Mouse (Mus musculus): Measurements from ENCODE around the gene Slc28a3. TPM values are rescaled to one million over a fixed set of nuclear protein-coding genes. Genes with fewer than 3 reads are reported as not detected.

The Slc28a3 gene
- polyA plus RNA-seq, 1 experiment from 2014 or later: 0.05 TPM

GRCm38 (mm10) chr13:58537232-58537915 lies 73.3 kb downstream of the Slc28a3 start:
- WGBS: 96% methylated on average over 6 of the region's 6 CpGs
- Histone ChIP-seq H3K4me3 (no peak overlapping the region), H3K27ac (no peak overlapping the region)

GRCm38 (mm10) chr13:58536466-58537231 lies 74.0 kb downstream of the Slc28a3 start:
- no peak overlapping the region for H3K9ac ChIP-seq
- H3K27ac ChIP-seq: no peak overlapping the region
- no peaks in the 10 kb centered on the region for H3K9me3 ChIP-seq
- no peak overlapping the region for H3K4me2 ChIP-seq
- ATAC-seq (ENCODE audit: low FRiP score): no peak
- WGBS: 67% methylated on average over 2 of the region's 2 CpGs
- no peaks in the 10 kb centered on the region for H3K36me3 ChIP-seq
- no peaks in the 10 kb centered on the region for H3K27me3 ChIP-seq
- H3K4me1 ChIP-seq (replicated peaks): no peaks in the 10 kb centered on the region
- H3K4me3 ChIP-seq: no peak overlapping the region

More at GRCm38 (mm10) chr13:58537232-58537915, 73.3 kb downstream of the Slc28a3 start:
- H3K9me3 ChIP-seq: no peaks in the 10 kb centered on the region
- H3K27me3 ChIP-seq: no peaks in the 10 kb centered on the region
- no peaks in the 10 kb centered on the region for H3K36me3 ChIP-seq
- H3K4me2 ChIP-seq: no peak overlapping the region
- H3K4me1 ChIP-seq (replicated peaks): no peaks in the 10 kb centered on the region
- ATAC-seq (ENCODE audit: low FRiP score): no peak
- H3K9ac ChIP-seq: no peak overlapping the region

DNA sequence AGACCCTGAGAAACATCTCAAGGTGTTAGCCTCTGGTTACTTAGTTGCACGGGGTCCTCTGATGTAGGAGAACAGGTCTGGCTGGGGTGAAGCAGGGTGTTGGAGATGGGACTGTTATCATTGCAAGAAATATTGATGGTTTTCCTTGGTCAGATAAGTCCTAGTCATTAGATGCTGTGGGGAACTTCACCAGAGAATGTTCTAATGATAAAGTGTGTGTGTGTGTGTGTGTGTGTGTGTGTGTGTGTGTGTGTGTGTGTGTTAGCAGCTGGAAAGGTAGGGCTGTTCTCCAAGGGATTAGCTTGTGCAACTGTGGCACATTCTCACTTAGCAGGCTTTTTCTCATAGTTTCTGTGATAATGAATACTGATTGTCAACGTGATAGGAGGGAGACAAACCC lies 75.4 kb downstream of the Slc28a3 start:
- H3K4me1 ChIP-seq (replicated peaks): no peaks in the 10 kb centered on the region
- H3K36me3 ChIP-seq: no peaks in the 10 kb centered on the region
- WGBS: 77% methylated on average over 2 of the region's 2 CpGs
- ATAC-seq (ENCODE audit: low FRiP score): no peak
- H3K9me3 ChIP-seq: no peaks in the 10 kb centered on the region
- no peak overlapping the region for H3K4me3 ChIP-seq
- no peak overlapping the region for H3K9ac ChIP-seq
- H3K27ac ChIP-seq: no peak overlapping the region
- H3K4me2 ChIP-seq: no peak overlapping the region
- H3K27me3 ChIP-seq: no peaks in the 10 kb centered on the region

- H3K4me3 ChIP-seq: no peak overlapping the region
- no peaks in the 10 kb centered on the region for H3K4me1 ChIP-seq (replicated peaks)
- H3K27ac ChIP-seq: no peak overlapping the region
- no peak for ATAC-seq (ENCODE audit: low FRiP score)
- H3K4me2 ChIP-seq: no peak overlapping the region
- H3K9me3 ChIP-seq: no peaks in the 10 kb centered on the region
- H3K36me3 ChIP-seq: no peaks in the 10 kb centered on the region
- H3K27me3 ChIP-seq: no peaks in the 10 kb centered on the region
- H3K9ac ChIP-seq: no peak overlapping the region
- WGBS: 76% methylated on average over 3 of the region's 3 CpGs
These were observed 75.8 kb downstream of the Slc28a3 start for GRCm38 (mm10) chr13:58534861-58535260.

DNA sequence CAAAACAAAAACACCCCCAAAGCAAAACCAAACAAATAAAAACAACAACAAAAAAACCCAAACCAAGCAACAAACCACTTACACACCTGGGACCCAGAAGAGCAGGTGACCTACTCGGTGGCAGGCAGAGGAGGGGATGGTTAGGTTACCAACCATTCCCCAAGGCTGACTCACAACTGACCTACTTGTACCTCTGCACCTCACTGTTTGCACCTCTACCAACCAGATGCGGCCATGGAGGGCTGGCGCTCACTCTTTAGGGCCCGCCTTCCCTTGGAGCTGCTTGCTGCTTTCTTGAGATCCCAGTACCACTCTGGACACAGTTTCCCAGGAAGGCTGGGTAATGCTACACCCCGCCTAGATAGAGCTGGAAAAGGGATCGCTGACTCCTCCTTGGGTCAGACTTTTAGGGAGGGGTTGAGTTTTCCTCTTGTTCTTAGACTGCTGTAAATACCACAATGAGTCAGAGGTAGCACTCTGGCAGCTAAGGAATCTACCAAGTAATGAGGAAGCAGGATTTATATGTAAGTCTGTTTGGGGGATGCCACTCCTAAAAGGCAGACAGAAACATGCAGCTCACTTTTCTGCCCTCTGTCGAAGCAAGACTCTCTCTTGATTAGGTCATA lies 76.3 kb downstream of the Slc28a3 start:
- H3K4me2 ChIP-seq: no peak overlapping the region
- no peak overlapping the region for H3K9ac ChIP-seq
- ATAC-seq (ENCODE audit: low FRiP score): no peak
- H3K4me1 ChIP-seq (replicated peaks): no peaks in the 10 kb centered on the region
- H3K27me3 ChIP-seq: no peaks in the 10 kb centered on the region
- no peak overlapping the region for H3K4me3 ChIP-seq
- H3K36me3 ChIP-seq: no peaks in the 10 kb centered on the region
- H3K9me3 ChIP-seq: no peaks in the 10 kb centered on the region
- 81% methylated on average over 7 of the region's 7 CpGs for WGBS
- H3K27ac ChIP-seq: no peak overlapping the region

DNA sequence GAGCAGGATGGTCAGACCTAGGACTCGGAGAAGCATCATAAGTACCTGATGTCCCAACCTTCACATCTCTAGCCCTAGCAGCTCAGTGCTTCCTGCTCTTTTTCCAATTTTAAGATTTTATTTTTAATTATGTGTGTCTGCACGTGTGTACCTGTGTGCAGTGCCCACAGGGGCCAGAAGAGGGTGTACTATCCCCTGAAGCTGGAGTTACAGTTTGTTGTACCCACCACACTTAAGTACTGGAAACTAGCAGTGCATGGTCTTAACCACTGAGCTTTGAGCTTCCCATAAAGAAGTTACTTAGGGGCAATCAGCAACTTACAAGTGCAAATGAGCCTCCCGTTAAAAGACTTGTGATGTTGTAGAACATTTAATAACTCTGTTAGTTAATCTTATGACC lies 86.1 kb downstream of the Slc28a3 start:
- 0 out of 2 replicates have a peak, but pooled peaks cover 2% of the 10 kb centered on the region for H3K27me3 ChIP-seq
- H3K27ac ChIP-seq: no peak overlapping the region
- H3K4me3 ChIP-seq: no peak overlapping the region
- H3K4me1 ChIP-seq (replicated peaks): 0 out of 2 replicates have a peak, but pooled peaks cover 3% of the 10 kb centered on the region
- 89% methylated on average over 3 of the region's 3 CpGs for WGBS
- H3K9me3 ChIP-seq: no peaks in the 10 kb centered on the region
- no peaks in the 10 kb centered on the region for H3K36me3 ChIP-seq
- no peak overlapping the region for H3K4me2 ChIP-seq
- no peak overlapping the region for H3K9ac ChIP-seq
- ATAC-seq (ENCODE audit: low FRiP score): no peak

GRCm38 (mm10) chr13:58523761-58524117 lies 86.9 kb downstream of the Slc28a3 start:
- H3K9me3 ChIP-seq: no peaks in the 10 kb centered on the region
- 0 out of 2 replicates have a peak, but pooled peaks cover 3% of the 10 kb centered on the region for H3K4me1 ChIP-seq (replicated peaks)
- no peak overlapping the region for H3K9ac ChIP-seq
- ATAC-seq (ENCODE audit: low FRiP score): no peak
- H3K4me2 ChIP-seq: no peak overlapping the region
- H3K27ac ChIP-seq: no peak overlapping the region
- H3K4me3 ChIP-seq: no peak overlapping the region
- H3K27me3 ChIP-seq: 0 out of 2 replicates have a peak, but pooled peaks cover 2% of the 10 kb centered on the region
- 71% methylated on average over 7 of the region's 7 CpGs for WGBS
- H3K36me3 ChIP-seq: no peaks in the 10 kb centered on the region

DNA sequence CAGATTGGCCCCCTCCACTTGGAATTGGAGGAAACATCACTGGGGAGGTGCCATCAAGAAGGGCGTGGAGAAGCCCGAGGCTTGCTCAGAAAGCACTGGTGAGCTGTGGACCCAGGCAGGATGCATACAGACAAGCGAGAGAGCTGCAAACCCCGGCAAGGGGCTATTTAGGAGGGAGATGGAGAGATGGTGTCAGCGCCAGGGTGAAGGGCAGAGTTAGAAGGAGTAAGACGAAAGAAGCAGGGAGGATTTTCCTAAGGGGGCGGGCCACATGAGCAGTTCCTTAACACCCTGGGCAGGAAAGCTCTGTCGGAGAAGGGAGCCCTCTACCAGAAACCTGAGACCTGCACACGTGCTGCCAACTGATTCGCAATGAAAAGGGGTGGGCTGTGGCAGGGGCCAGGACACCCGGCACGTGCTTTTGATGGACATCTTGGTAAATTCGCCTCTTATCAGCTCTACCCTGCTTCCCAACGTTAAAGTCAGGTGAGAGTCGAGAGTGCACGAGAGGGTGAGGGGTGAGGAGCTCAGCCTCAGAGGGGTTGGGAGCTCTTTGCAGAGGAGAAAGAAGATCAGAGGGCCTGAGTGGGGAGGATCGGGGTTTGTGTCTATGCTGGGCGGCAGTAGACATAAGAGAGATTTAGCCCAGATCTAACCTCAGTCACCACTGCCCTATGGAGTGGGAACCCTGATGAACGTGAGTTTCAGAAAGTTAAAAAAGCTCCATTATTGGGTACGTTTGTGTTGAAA lies 87.5 kb downstream of the Slc28a3 start:
- no peak overlapping the region for H3K27ac ChIP-seq
- 0 out of 2 replicates have a peak, but pooled peaks cover 3% of the 10 kb centered on the region for H3K4me1 ChIP-seq (replicated peaks)
- H3K9ac ChIP-seq: no peak overlapping the region
- H3K4me2 ChIP-seq: peak overlapping the region; percentile 17; the same call in 1 of the 2 replicates
- H3K9me3 ChIP-seq: no peaks in the 10 kb centered on the region
- H3K36me3 ChIP-seq: no peaks in the 10 kb centered on the region
- no peak overlapping the region for H3K4me3 ChIP-seq
- 0 out of 2 replicates have a peak, but pooled peaks cover 2% of the 10 kb centered on the region for H3K27me3 ChIP-seq
- no peak for ATAC-seq (ENCODE audit: low FRiP score)
- 36% methylated on average over 20 of the region's 20 CpGs for WGBS

GRCm38 (mm10) chr13:58521331-58522030 lies 89.2 kb downstream of the Slc28a3 start:
- no peak for ATAC-seq (ENCODE audit: low FRiP score)
- Histone ChIP-seq H3K9ac (no peak overlapping the region), H3K27ac (no peak overlapping the region), H3K36me3 (no peaks in the 10 kb centered on the region), H3K9me3 (no peaks in the 10 kb centered on the region), H3K4me2 (no peak overlapping the region), H3K4me3 (no peak overlapping the region), H3K27me3 (0 out of 2 replicates have a peak, but pooled peaks cover 2% of the 10 kb centered on the region), H3K4me1 (replicated peaks) (0 out of 2 replicates have a peak, but pooled peaks cover 3% of the 10 kb centered on the region)
- 93% methylated on average over 9 of the region's 9 CpGs for WGBS

- 0 out of 2 replicates have a peak, but pooled peaks cover 2% of the 10 kb centered on the region for H3K27me3 ChIP-seq
- H3K4me2 ChIP-seq: no peak overlapping the region
- no peak overlapping the region for H3K27ac ChIP-seq
- WGBS: 60% methylated on average over 7 of the region's 7 CpGs
- no peak overlapping the region for H3K9ac ChIP-seq
- H3K4me3 ChIP-seq: no peak overlapping the region
- no peaks in the 10 kb centered on the region for H3K36me3 ChIP-seq
- ATAC-seq (ENCODE audit: low FRiP score): no peak
- H3K9me3 ChIP-seq: no peaks in the 10 kb centered on the region
- H3K4me1 ChIP-seq (replicated peaks): 0 out of 2 replicates have a peak, but pooled peaks cover 3% of the 10 kb centered on the region
These were observed 89.9 kb downstream of the Slc28a3 start for GRCm38 (mm10) chr13:58520580-58521330.

GRCm38 (mm10) chr13:58520028-58520427 lies 90.6 kb downstream of the Slc28a3 start:
- 89% methylated on average over 9 of the region's 9 CpGs for WGBS
- 0 out of 2 replicates have a peak, but pooled peaks cover 2% of the 10 kb centered on the region for H3K27me3 ChIP-seq

More at GRCm38 (mm10) chr13:58520028-58520427, 90.6 kb downstream of the Slc28a3 start:
- no peaks in the 10 kb centered on the region for H3K9me3 ChIP-seq
- no peak overlapping the region for H3K27ac ChIP-seq
- no peak overlapping the region for H3K4me2 ChIP-seq
- H3K4me3 ChIP-seq: no peak overlapping the region
- 0 out of 2 replicates have a peak, but pooled peaks cover 5% of the 10 kb centered on the region for H3K4me1 ChIP-seq (replicated peaks)
- ATAC-seq (ENCODE audit: low FRiP score): no peak
- H3K36me3 ChIP-seq: no peaks in the 10 kb centered on the region
- no peak overlapping the region for H3K9ac ChIP-seq
